Mouse (Mus musculus): ENCODE measurements at regions not wholly inside any gene's neighbourhood (a gene's known extent, or its start where the extent isn't known, plus 50 kb on each side); places are given as distances from the start of the nearest gene placed in this dataset.

GRCm38 (mm10) chr15:36888351-36889069 lies 119.1 kb downstream of the Zfp706 start:
- no peak for DNase-seq (ENCODE audit: low spot score)

GRCm38 (mm10) chr15:36884671-36885365 lies 122.8 kb downstream of the Zfp706 start:
- DNase-seq (ENCODE audit: low spot score), result no peak

- no peak for DNase-seq (ENCODE audit: low spot score)
Measured at GRCm38 (mm10) chr15:36884074-36884473, 123.5 kb downstream of the Zfp706 start.

GRCm38 (mm10) chr15:36883156-36883555 lies 124.4 kb downstream of the Zfp706 start:
- DNase-seq (ENCODE audit: low spot score), result no peak

GRCm38 (mm10) chr15:36881576-36881975 lies 126.0 kb downstream of the Zfp706 start:
- DNase-seq (ENCODE audit: low spot score), result no peak

- DNase-seq (ENCODE audit: low spot score), result no peak
Measured at GRCm38 (mm10) chr15:36880602-36881001, 127.0 kb downstream of the Zfp706 start.

- no peak for DNase-seq (ENCODE audit: low spot score)
Measured at GRCm38 (mm10) chr15:36879587-36879986, 128.0 kb downstream of the Zfp706 start.

GRCm38 (mm10) chr15:36878960-36879359 lies 128.6 kb downstream of the Zfp706 start:
- no peak for DNase-seq (ENCODE audit: low spot score)

- no peak for DNase-seq (ENCODE audit: low spot score)
Measured at GRCm38 (mm10) chr15:36878276-36878675, 129.3 kb downstream of the Zfp706 start.

GRCm38 (mm10) chr15:36877501-36877900 lies 130.1 kb downstream of the Zfp706 start:
- no peak for DNase-seq (ENCODE audit: low spot score)

GRCm38 (mm10) chr15:36875980-36876778 lies 131.4 kb downstream of the Zfp706 start:
- DNase-seq (ENCODE audit: low spot score), result peak; percentile 26

GRCm38 (mm10) chr15:36874555-36874954 lies 133.0 kb downstream of the Zfp706 start:
- DNase-seq (ENCODE audit: low spot score), result no peak

GRCm38 (mm10) chr15:36873884-36874243 lies 133.7 kb downstream of the Zfp706 start:
- DNase-seq (ENCODE audit: low spot score), result no peak

GRCm38 (mm10) chr15:36873058-36873883 lies 134.3 kb downstream of the Zfp706 start:
- DNase-seq (ENCODE audit: low spot score), result peak; percentile 60

- no peak for DNase-seq (ENCODE audit: low spot score)
Measured at GRCm38 (mm10) chr15:36872566-36872965, 135.0 kb downstream of the Zfp706 start.

GRCm38 (mm10) chr15:36870717-36871116 lies 136.9 kb downstream of the Zfp706 start:
- DNase-seq (ENCODE audit: low spot score), result no peak

- DNase-seq (ENCODE audit: low spot score), result no peak
Measured at GRCm38 (mm10) chr15:36870094-36870493, 137.5 kb downstream of the Zfp706 start.

- no peak for DNase-seq (ENCODE audit: low spot score)
Measured at GRCm38 (mm10) chr15:36866088-36866487, 141.5 kb downstream of the Zfp706 start.

- DNase-seq (ENCODE audit: low spot score), result no peak
Measured at GRCm38 (mm10) chr15:36865332-36865731, 142.2 kb downstream of the Zfp706 start.

GRCm38 (mm10) chr15:36864046-36864445 lies 143.5 kb downstream of the Zfp706 start:
- DNase-seq (ENCODE audit: low spot score), result no peak

- no peak for DNase-seq (ENCODE audit: low spot score)
Measured at GRCm38 (mm10) chr15:36858711-36859110, 148.9 kb downstream of the Zfp706 start.

GRCm38 (mm10) chr15:36857622-36858021 lies 150.0 kb downstream of the Zfp706 start:
- no peak for DNase-seq (ENCODE audit: low spot score)

Data from heart, adult 8-10 months (tissue).